Mouse (Mus musculus): ENCODE measurements around the gene Kcnn3.

Gene Kcnn3

DNA sequence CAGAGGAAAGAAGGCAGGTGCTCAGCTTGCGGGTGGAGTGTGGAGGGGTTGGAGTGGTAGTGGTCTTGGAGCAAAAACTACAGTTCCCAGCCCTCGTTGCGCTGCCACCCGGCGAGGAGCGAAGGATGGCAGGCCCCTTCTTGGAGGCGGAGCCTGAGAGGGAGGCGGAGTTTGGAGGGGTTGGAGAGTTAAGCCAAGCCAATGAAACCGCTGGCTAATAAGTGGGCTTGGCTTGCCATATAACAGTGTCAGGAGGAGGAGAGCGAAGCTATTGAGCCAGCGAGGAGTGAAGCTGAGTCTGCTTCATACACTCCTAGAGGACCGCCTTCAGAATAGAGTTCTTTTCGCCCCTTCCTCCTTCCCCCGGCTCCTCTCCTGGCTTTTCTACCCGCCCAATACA, at the start of gene Kcnn3:
Gene Kcnn3 (plus strand): TSS at position 271 of the 400 bp plus-strand sequence.
- DNase-seq (ENCODE audit: low spot score), result peak; percentile 97

DNA sequence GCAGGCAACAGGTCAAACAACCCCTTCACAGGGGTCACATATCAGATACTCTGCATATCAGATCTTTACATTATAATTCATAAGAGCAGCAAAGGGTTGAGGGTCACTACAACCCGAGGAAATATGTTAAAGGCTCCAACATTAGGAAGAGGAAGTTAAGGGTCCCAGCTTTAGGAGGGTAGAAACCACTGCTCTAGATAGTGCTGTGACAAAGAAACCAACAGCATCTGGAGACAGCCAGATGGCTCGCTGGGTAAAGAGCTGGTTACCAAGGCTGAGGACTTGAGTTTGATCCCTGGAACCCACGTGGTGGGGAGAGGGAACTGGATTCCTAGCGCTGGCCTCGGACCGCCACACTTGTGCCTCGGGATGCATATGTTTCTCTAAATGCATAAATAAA, 47.7 kb upstream of the Kcnn3 start:
- DNase-seq (ENCODE audit: low spot score), result no peak

DNA sequence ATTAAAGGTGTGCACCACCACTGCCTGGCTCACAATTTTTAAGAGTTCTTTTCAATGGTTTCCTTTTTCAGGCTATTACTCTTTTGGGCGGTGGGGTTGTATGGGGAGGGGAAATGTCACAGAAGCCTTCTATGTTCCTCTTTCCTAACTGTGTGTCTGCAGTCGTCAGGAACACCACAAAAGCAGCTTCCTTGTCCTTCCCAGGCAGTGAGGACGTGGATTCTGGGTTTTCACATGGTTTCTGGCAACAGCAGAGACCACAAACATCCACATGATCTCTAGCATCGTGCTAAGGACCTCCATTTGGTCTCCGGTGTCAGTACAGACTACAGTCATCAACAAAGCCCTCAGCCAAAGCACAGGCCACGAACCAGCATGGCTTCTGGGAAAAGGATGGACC, 46.1 kb upstream of the Kcnn3 start:
- no peak for DNase-seq (ENCODE audit: low spot score)

DNA sequence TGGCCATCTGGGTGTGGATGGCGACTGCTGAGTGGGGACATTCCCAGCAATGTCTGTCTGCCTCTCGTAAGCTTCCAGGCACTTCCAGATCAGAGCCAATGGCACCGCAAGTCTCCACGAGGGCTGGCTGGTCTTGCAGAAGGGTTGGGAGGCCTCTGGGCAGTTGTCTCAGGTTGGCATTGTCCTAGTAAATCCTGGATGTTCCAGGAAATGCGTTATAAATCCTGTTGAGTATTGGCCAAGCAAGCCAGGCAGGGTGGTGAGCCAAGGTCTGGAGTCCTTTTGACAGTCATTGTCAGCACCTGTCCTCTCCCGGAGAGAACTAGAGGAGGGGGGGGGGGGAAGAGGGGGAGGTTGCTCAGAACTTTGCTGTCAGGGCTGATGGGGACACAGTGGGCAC, 40.9 kb upstream of the Kcnn3 start:
- DNase-seq (ENCODE audit: low spot score), result no peak

DNA sequence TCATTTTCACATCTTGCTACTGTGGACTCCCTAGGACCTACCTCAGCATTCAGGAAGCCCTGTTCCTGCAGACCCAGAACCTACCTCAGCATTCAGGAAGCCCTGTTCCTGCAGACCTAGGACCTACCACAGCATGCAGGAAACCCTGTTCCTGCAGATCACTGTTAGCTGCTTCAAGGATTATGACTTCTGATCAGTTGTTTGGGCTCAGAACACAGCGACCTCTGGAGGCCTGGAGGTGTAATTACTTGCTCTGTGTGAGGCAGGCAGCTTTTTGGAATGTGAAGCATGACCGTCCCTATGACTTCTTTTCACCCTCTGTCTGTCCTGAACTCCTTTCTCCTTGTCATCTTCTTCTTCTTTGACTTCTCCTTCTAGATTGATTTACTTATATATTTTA, 38.5 kb upstream of the Kcnn3 start:
- DNase-seq (ENCODE audit: low spot score), result peak; percentile 42

DNA sequence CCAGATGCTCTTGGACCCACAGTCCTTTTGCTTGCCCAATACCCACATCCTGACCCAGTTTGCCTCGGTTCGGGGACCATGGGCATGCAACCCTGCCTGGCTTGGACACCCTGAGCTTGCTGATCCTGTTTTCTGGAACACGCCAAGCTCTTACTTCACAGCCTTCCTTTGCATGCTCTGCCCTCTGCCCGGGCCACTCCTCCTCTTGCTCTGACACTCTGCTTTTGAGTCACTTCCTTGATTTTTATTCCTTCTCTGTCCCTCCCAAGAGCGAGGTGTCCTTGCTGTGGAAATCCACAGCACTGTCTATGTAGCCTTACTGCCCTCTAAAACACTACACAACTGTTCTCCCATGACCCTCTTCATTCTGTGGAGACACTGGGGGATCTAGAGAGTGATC, 37.7 kb upstream of the Kcnn3 start:
- no peak for DNase-seq (ENCODE audit: low spot score)

DNA sequence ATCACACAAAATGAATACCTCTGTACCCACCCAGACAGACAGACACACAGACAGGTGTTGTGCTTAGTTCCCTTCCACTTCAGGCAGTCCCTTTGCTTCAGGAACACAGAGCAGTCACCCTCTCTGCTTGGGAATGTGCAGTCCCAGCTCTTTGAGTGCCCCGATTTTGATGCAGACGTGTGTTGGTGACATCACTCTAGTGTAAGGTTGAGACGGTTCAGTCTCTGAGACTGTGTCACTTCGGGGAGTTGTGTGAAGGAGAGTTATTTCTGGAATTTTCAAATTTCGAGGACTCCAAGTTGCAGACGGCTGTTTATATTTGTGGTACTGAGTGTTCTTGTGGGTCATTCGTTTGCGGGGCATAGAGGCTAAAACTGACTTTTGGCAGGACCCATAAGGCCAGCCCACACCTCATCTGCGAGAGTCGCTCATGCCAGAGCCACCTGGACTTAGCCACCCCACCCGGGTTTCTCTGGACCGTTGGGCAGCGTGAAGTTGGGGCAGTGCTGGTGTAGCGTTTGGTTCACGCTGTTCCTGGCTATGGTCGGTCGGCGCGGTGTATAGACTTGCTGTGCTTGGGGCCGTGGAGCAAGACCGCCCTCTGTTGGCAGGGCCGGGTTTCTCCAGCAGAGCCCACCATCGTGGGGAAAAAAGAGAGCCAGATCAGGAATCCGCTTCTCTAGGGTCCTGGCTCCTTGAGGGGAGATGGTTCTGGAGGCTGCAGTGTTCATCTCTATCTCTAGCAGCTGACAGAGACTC, 35.0 kb upstream of the Kcnn3 start:
- DNase-seq (ENCODE audit: low spot score), result peak; percentile 84

DNA sequence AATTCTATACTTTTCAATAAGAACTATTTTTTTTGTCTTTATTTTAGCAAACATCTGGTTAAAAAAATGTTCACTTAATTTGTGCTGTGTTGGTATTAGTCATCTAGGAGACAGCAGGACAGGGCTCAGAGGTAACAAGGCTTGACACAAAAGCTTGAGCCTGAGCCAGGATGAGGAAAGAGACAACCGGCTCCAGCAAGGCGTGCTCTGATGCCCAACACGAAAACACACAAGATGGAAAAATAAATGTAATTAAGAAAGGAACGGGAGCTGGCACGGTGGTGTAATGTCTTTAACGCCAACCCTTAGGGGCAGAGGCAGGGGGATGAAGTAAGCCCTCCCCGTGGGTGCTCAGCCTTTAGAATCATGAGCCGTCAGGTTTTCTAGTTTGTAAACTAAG, 33.9 kb upstream of the Kcnn3 start:
- DNase-seq (ENCODE audit: low spot score), result no peak

DNA sequence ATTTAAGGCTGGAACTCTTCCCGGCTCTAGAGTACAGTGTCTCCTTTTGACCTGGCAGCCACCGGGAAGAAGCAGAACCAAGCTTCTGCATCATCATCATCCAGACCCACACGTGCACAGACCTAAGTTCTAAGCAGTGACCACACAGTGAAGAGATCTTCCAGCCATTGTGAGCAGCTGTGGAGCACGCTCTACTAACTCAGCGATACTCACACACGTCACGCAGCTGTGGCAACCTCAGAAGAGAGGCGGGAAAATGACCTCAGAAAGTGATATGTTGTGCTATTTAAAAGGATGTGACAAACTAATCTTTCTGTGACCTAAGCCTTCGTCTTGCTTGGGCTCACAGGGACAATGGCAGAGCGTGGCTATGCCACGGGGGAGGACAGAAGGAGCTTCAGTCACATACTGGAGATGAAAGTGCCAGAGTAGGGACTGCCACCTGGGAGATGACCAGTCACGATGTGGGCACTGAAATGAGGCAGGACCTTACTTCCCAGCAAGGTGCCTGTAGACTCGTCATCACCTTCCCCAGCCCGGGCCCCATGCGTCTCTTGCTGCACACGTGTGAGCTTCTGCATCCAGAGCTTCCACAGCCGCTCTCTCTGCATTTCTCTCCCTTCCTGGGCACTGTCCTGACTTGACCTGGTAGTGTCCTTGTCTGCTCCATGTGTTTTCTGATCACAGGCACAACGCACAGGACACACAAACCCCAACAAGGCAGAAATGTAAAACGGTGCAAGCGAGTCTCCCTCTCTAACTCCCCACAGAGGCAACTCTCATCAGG, 32.9 kb upstream of the Kcnn3 start:
- DNase-seq (ENCODE audit: low spot score), result no peak

DNA sequence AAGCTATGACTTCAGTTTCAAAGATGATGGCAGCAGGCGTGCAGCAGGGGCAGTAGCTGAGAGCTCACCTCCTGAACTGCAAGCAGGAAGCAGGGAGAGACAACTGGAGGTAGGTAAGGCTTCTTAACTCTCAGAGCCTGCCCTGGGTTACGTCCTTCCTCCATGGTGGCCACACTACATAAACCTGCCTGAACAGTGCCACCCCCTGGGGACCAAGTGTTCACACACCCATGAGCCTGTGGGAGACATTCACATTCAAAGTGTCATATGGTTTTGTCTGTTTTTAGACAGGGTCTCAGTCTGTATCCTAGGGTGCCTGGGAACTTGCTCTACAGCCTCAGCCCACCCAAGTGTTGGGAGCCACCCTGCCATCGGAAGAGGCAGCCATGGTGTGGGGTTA, 29.2 kb upstream of the Kcnn3 start:
- DNase-seq (ENCODE audit: low spot score), result no peak

DNA sequence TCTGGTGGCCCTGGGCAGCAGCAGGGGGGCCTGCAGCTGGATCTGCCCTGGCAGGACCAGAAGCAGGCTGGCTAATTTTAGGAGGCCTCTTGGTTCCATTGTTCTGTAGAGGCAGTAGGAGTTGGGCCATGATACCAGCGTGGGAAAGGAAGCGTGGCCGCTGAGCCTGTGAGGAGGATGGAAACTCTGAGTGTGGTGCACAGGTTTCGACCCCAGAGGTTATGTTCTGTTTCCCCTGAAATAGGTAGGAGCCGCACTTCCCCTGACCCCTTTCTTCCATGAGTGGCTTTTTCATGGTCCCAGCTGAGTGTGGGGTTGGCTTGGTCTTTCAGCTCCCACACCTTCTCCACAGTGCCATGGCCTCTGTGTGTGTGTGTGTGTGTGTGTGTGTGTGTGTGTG, 28.4 kb upstream of the Kcnn3 start:
- no peak for DNase-seq (ENCODE audit: low spot score)

DNA sequence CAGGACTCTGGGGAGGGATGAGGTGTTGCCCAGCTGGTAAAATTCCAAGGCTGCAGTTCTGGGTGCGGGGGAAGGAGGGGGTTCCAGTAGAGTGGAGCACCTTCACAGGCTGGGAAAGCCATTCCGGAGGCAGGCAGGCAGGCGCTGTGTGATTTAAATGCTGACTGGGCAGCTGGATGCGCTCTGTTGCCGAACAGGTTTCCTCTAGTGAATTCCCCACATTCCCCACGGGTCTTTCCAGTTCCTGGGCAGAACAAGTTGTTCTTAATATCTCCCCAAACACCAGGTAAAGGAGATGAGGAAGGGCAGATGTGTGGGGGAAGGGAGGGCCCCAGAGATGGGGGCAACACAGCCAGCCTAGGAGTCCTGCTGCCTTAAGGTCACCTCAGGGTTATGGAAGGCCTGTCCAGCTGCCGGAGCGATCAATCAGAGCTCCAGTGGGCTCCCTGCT, 27.2 kb upstream of the Kcnn3 start:
- DNase-seq (ENCODE audit: low spot score), result peak; percentile 32

DNA sequence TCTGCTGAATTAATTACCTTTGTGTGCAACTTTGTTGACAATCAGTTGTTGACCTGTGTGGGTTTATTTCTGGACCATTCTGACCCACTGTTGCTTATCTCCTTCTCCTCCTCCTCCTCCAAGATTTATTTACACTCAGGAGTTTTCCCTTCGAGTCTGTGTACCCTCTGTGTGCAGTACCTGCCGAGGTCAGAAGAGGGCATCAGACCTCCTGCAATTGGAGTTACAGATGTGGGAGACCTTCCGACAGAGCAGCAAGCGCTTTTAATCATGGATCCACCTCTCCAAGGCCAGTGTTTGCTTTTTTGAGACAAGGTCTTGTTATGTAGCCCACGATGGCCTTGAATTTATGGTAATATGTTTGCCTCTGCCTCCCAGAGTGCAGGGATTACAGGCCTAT, 25.3 kb upstream of the Kcnn3 start:
- DNase-seq (ENCODE audit: low spot score), result no peak

DNA sequence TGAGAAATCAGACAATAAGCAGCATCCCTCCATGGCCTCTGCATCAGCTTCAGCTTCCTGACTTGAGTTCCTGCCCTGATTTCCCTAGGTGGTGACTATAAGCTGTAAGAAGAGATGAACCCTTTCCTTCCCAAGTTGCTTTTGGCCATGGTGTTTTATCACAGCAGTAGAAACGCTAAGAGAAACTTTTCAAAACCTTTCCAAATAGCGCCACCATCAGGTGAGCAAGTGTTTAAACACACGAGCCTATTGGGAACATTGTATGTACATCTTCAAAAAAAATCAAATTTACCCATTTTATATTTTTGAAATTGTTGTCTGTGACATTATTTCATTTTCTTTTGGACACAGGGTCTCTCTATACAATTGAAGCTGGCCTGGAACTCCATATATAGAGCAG, 23.6 kb upstream of the Kcnn3 start:
- DNase-seq (ENCODE audit: low spot score), result no peak

DNA sequence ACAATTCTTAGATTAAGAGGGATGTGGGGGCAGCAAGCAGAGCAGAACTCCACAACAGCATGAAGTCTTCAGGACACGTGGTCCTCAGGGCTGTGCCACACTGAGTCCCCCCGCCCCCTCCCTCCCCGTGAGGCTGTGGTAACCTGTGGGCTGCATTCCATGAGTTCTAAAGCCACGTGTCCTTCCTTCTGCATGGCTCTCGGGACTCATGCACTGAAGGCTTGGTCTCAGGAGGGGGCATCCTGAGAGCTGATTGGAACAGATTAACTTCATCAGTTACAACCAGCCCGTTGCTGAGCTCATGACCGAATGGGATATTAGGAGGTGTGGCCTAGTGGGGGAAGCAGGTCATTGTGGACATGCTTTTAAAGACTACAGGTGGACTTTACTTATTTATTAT, 20.3 kb upstream of the Kcnn3 start:
- no peak for DNase-seq (ENCODE audit: low spot score)

DNA sequence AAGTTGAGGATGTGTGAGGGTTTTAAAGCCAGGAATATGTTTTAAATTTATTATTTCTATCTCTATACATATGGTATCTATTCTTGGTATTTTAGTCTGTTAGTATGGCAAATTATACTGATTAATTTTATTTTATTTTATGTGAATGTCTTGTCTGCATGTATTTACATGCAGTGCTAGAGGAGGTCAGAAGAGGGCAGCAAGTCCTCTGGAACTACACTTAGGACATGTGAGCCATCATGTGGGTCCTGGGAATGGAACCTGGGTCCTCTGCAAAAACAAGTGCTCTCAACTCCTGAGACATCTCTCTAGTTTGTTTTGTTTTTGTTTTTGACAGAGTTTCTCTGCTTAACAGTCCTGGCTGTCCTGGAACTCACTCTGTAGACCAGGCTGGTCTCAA, 18.5 kb upstream of the Kcnn3 start:
- DNase-seq (ENCODE audit: low spot score), result no peak

DNA sequence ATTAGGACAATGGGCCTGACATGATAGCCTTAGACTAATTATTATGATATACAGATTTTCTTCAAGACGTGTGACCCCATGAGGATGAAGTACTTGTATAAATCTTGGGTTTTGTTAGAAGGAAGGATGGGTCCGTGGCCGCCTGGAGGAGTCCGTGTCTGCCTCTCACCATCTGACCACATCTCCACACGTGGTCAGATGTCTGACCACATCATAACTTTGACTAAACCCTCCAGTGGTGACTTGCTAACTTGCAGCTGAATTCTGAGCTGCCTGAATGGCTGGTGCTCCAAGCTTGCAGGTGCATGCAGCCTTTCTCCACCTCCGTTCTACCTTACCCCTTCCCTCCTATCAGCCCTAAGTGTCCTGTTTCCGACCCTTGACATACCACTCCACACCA, 17.4 kb upstream of the Kcnn3 start:
- DNase-seq (ENCODE audit: low spot score), result no peak

DNA sequence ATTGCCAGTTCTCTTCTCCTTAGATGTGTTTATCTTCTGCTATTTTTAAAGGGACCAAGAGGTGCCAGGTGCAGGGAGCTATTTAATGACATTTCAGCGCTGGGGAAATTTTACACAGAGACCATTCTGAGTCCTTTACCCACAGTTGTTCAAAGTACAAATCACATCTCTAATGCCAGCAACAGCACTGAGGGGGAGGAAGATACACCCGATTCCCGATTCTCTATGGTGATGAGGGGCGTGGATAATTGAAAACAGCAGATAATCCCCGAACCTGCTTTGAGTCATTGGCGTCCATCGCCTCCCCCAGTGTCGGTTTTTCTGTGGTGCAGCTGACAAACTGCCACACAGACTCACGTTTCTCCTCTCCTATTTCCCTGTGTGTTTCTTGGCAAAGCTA, 11.9 kb upstream of the Kcnn3 start:
- no peak for DNase-seq (ENCODE audit: low spot score)

DNA sequence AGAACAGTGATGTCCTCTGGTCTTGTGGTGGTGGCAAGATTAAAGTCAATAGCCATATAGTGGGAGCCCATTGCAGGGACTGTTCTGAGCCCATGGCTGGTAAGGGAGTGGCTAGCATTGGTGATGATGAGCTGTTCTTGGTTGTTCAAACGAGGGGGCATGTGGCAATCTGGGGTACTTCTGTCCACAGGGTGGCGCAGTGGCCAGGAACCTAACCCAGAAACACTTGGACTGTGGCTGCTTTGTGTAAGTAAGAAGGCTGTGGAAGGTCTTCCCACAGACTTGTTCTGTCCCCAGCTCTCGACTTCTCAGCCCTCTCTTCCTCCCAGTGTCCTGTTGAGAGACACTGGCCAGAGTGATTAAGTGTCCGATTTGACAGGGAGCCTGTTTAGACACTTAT, 9.0 kb upstream of the Kcnn3 start:
- DNase-seq (ENCODE audit: low spot score), result peak; percentile 80

DNA sequence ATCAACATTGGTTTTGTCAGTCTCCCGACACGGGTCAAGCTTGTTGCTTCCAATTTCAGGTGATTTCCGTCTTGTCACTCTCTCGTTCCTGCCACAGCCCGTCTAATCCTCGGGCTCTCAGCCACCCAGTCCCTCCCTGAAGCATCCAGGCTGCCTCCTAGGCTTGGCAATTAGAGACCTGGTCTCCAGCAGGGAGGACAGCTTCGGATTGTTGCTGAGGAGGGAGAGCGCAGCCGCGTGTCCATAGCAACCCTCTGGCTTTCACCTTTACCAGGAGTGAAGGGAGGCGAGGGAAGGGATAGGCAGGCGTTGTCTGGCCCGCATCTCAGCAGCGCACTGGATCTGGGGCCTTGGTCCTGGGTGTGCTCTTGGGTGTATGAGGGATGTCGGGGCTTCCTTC, 8.6 kb upstream of the Kcnn3 start:
- no peak for DNase-seq (ENCODE audit: low spot score)

DNA sequence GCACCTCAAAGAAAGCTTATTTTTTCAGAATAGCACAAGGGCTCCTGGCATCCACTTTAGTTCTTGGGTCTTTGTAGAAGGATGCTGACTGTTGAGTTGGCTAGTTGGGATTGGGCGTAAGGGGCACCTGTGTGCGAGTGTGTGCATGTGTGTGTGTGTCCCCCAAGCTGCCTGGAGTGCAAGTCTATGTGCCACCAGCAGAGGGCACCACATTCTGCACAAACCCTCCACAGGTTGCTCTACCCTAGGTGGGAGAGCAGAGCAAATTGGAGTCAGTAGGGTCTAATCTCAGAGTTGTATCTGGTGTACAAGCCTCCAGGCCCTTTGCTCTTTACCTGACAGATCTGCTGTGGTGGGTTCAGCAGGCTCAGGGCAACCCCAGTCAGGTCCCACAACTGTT, 7.7 kb upstream of the Kcnn3 start:
- peak; percentile 33 for DNase-seq (ENCODE audit: low spot score)

DNA sequence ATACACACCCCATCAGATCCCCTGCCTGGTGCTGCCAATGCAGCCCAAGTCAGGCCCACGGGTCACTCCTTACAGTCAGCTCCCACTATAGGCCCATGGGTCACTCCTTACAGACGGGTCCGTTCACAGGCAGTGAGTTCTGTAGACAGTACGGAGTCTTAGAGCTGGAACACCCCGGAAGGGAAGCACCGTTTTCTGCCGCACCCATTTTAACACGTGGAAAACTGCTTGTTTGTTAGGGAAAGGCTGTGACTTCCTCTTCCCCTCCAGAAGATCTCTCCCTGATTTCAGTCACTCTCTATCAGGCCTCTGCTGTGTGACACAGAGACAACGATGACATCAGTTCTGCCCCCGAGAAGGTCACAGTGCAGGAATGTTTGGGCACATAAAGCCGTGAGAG, 4.5 kb upstream of the Kcnn3 start:
- DNase-seq (ENCODE audit: low spot score), result no peak

DNA sequence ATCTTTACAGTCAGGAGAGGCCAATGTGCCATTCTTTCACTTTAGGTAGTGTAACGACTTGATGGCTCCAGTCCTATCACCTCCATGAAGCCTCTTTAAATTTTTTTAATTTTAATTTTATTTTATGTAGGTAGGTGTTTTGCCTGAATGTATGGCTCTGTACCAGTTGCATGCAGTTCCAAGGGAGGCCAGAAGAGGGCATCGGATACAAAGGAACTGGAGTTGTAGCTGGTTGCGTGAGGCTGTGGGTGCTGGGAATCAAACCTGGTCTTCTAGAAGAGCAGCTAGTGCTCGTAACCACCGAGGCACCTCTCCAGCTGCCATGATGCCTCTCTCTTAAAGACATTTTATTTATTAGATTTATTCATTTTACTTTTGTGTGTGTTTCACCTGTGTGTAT, 3.6 kb upstream of the Kcnn3 start:
- DNase-seq (ENCODE audit: low spot score), result no peak

All from embryo, embryonic 10.5 days (tissue).